Mouse (Mus musculus) embryo, embryonic 9.5 days (tissue): ENCODE measurements around the gene Sppl2a.
A peak's percentile ranks its signal among the peaks of the same experiment; 100 is the strongest.
"Not testable (repeated sequence)": the region's sequence is repeated elsewhere in the genome, so short reads cannot be mapped to it uniquely, and the experiment has no call there.

ENCODE experiments used
- DNase-seq: peaks from one replicate; pipeline ENCODE4 v3.0.0-alpha.2; 2017; ENCODE audit errors: extremely low spot score

The Sppl2a gene

DNA sequence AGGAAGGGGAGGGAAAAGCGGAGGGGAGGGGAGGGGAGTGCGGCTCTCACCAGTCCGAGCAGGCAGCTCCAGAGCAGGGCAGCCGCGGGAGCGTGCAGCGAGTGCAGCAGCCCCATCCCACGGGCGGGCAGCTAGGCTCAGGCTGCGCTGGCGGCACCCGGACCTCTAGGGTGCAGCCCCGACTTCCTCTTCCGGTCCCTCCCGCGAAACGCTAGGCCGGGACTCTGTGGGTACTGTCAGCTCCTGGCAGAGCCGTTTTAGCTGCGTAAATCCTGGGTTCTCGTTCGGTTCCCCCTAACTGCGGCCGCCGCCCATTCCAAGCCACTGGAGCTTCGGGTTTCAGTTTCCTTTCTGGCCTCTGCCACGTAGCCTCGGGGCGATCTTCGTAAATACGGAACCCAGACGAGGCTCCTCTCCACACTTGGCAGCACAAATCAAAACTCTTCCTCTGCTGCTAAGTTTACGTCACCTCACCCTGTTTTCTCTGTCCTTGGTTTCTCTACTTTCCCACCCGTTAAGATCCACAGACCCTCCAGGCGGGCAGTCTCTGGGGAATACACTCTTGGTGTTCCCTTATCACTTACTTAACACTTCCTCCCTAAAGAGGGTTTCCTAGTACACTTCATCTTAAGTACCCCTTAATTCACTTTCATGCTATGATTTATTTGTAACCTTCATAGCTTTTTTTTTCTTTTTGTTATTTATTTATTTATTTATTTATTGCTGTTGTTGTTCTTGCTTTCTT, at the start of gene Sppl2a:
Gene Sppl2a, minus strand, starts transcription at position 339 of the 745 bp plus-strand sequence.
- peak; percentile 89 for DNase-seq

DNA sequence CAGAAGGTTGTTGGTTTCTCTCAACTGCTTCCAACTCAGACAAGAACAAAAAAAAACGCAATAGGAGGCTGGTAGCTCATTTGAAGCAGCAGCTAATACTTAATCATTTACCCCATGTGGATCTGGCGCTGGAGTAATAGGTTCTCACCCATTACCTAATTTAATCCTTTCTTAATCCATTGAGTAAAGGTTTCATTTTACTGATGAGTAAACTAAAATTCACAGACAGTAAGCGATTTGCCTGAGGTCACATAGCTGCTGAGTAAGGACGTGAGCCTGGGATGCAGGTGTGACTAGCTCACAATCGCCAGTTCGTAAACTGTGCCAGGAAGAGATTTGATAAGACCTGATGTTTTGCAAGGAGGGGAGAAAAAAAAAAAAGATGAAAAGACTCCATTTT, 44.4 kb upstream of the Sppl2a start:
- DNase-seq = no peak

DNA sequence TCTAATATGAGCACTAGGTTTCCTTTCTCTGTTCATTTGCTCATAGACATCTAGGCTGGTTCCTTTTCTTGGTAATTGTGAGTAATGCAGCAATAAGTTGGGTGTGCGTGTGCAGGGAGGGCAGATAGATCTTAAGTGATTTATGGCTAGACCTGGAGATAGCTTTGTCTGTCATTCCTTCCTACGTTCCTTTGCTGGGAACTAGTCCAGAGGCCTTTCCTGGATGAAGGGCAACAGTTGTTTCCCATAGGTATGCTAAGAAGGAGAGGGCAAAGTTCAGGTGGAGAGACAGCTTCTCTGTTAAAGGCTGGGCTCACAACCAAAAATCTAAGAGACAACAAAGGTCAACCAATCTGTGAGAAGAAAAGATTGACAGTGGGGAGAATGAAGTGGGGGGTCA, 28.7 kb upstream of the Sppl2a start:
- DNase-seq = no peak

DNA sequence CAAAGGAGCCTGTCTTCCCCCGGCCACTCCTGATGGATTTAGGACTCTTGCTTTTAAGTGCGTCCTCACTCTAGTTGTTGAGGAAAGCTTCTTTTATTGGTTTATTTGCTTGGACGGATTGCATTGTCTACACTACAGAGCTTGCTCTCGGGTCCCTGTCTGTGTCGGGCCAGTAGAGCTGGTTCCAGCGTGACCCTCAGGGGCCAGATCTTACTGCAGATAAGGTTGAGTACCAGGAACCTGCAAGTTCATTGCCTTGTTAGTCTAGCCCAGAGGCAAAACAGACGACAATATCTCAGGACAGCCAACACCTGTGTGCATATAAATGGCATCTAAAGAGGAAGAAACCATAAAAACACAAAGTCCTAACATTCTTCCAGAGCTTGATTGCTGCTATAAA, 22.6 kb upstream of the Sppl2a start:
- no peak for DNase-seq

DNA sequence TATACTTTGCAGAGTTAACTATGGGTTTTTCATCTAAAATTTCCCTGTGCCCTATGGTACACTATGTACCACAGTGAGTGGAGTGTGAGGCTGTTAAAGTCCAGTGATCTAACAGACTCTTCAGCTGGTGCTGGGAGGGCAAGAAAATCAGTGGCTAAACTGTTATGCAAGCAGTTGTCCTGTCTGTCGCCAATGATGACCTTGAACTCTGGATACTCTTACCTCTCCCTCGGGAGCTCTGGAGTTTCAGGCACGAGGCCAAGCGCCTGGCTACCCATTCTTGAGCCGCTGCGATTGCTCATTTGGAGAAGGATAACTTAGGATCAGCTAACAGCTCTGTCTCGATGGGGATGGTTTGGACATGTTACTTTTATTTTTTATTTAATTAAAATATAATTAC, 18.1 kb upstream of the Sppl2a start:
- no peak for DNase-seq

DNA sequence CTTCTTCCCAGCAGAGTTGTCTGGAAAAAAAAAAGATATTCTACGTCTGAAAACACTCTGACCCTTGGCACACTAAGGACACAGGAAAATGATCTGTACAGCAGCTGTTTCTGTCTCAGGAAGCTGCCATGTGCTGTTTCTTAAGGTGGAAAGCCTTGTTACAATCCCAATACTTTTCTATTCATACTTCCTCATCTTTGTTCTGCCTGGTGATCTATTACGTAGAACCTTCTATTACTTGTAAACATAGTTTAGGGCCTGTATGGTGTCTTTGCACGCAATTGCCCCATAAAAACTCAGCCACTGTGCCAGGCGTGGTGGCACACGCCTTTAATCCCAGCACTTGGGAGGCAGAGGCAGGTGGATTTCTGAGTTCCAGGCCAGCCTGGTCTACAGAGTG, 17.4 kb upstream of the Sppl2a start:
- no peak for DNase-seq

DNA sequence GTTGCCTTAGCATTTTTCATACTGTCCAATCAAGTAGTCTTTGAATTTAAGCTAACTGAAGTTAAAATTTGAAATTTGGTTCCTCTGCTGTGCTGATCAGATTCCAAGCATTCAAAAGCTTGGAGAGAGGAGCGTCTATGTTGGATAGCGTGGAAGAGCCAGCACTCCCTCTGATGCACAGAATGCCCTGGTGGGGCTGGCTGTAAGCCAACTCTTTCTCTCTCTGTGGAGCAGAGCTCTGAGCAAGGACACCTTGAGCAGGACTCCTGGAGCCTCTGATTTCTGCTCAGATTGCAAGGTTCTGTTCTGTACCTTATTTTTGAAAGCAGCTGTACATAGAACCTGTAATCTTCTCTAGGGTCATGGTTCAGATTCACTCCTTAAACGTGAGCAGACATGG, 16.8 kb upstream of the Sppl2a start:
- no peak for DNase-seq

DNA sequence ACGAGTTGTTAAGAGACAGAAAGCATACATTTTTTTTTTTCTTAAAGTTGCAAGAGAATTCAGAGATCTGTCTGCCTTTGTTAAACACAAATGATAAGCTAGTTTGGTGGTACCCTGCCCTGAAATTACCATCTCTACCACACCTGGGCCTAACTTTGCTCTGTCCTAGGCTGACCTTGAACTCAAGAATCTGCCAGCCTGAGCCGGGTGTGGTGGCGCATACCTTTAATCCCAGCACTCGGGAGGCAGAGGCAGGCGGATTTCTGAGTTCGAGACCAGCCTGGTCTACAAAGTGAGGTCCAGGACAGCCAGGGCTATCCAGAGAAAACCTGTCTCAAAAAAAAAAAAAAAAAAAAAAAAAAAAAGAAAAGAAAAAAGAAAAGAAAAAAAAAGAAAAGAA, 16.3 kb upstream of the Sppl2a start:
- not testable (repeated sequence) for DNase-seq

DNA sequence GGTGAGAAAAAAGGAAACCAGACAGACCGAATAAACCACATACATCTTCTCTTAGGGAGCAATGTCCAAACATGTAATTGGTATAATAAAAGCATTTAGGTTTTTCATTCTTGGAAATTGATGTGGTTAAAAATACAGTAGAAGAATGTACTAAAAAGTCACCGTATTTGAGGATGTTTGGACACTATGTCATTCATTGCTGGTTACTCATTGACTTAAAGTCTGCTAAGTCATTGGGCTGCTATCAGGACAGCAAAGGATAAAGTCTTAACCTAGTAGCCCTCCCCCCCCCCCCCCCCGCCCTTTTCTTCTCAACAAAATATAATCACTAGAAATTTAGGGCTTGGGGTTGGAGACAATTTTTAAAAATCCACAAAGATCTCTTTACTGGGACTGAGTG, 15.2 kb upstream of the Sppl2a start:
- DNase-seq = no peak

DNA sequence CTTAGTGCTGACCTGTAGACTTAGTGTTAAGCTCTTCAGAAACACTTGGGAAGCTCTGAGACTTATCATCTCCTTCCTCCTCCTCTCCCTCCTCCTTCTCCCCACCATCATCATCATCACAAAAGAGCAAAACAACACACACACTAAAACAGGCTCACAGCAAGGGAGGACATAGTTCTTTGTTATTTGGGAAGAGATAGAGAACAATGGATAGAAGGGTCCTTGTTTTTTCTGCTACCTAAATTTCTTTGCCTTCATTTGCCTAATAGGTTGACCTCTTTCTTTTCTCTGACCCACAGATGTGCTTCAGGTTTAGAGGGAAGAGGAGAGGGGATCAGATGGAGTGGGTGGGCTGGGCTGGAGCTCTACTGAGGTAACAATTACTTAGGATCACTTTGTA, 14.6 kb upstream of the Sppl2a start:
- no peak for DNase-seq

DNA sequence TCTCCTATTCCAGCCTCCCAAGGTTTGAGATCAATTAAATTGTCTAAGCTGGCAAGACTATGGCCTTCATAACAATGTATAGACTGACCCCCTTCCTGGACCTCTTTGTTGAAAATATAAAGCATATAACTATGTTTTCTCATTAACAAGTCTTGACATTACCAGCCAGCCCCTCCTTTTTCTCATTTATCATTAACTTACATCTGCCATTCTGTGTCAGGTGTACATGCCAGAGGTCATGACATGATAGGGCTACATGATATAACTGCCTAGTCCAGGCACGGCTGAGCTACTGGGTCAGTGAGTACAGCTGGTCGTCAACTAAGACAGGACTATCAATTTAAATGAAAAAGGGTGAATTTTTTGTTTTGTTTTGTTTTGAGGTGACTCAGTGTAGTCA, 10.2 kb upstream of the Sppl2a start:
- DNase-seq = no peak

DNA sequence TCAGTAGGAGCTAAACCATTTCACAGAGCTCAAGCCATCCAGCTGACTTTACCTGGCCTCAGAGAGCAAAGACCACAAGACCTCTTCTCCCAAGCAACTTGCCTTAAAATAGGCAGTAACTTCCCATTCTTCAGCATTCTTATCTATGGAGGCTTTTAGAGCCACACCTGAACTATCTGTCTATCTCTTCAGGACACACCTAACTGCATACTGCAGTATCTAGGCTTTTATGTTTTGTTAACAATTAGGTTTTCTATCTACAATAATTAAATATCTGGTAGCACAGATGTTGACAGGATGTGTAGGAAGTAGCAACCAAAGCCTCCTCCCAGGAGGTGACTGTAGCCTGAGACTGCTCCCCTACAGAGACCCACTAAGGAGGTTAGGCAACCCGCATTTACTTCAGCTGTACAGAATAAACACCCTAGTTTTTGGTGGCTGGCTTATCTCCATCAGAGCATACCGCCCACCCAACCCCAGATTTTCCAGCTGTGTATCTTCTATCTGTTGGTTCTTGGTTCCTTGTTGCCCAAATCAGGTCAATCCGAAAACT, 7.4 kb upstream of the Sppl2a start:
- DNase-seq = no peak

DNA sequence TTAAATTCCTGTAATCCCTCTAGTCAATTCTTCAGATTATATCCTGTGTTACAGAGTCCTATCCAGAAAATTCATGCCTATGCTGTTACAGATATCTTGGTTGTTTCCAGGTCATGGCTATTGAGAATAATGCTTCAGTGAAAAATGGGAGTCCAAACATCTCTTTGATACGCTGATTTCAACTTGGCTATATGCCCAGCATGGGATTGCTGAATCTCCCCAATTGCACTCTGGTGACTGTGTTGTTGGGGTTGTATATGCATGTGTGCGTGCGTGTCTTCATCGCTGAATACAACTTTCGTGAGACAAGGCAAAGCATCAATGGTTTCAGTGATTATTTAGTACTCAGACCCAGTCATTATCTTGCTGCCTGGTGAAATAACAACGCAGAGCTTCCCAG, 5.0 kb upstream of the Sppl2a start:
- no peak for DNase-seq

DNA sequence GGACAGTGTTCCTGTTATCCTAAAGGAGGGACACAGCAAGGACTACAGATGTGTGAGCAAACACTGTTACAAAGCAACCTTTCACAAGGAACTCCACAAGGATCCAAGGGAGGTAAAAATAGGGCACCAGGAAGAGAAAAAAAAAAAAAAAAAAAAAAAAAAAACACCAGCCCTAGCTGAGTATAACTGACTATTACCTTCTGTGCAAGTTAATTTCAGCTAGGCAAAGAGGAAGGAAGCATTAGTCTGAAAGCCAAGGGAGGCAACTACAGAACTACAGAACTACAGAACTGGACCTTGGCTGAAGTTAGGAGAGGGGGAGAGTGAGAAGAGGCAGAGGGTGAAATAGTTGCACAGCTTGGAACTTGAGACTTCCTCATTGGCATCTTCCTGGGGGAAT, 886 bp upstream of the Sppl2a start:
- no peak for DNase-seq

DNA sequence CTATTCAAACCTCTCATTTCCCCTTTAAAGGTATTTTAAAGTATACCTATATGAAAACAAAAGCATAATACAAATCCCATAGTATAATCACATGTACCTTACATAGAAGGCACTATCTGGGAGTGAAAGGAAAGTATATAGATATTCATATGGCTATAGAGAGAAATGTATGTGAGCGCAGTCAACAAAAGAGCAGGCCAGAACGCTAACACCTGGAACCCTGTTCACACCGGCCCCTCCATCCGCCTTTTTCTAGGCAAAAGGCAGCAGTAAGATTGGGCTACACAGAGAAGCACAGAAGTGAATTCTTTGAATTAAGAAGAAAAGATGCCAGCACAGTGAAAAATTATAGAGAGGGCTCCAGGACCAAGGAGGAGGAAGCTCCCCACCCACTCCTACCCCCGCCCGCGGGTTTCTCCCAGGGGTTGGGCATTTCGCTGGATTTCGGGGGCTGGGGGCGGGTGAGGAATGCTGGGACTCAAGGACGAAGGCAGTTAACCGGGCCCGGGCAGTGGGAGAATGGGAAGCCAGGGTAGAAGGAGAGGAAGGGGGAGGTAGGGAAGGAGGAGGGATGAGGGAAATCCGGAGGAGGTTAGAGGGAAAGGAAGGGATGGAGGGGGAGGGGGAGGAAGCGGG, 656 bp downstream of the Sppl2a start:
- no peak for DNase-seq

DNA sequence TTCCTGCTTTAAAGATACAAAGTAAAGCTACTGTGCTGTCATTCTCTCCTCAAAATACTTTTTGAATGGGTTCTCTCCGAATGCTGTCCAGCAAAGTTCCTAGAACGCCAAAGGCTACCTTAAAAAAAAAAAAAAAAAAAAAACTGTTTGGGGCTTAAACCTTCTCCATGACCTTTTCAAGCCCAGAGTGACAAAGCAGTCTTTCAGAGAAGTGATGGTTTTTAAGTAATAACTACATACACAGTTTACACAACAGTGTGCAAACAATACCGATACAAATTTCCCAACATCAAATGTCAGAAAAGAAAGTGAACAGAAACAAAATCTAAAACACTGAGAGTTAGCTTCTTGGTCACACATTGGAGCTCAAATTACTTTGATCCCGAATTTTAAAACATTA, 1.3 kb downstream of the Sppl2a start:
- DNase-seq = no peak

DNA sequence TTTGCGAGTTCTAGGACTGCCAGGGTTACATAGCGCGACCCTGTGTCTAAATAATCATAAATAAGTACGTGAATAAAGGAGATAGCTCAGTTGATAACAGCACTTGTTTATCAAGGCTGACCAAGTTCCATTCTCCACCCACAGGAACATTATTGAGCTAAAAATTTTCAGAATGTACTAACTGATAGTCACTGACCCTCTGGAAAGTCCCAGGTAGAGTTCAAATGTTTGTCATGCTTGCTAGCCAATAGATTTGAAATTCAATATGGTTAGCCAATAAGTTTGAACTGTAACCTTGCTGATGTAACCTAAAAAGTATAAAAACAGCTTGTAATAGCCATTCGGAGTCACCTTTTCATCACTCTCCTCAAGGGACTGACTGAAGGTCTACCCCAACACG, 4.4 kb downstream of the Sppl2a start:
- no peak for DNase-seq

DNA sequence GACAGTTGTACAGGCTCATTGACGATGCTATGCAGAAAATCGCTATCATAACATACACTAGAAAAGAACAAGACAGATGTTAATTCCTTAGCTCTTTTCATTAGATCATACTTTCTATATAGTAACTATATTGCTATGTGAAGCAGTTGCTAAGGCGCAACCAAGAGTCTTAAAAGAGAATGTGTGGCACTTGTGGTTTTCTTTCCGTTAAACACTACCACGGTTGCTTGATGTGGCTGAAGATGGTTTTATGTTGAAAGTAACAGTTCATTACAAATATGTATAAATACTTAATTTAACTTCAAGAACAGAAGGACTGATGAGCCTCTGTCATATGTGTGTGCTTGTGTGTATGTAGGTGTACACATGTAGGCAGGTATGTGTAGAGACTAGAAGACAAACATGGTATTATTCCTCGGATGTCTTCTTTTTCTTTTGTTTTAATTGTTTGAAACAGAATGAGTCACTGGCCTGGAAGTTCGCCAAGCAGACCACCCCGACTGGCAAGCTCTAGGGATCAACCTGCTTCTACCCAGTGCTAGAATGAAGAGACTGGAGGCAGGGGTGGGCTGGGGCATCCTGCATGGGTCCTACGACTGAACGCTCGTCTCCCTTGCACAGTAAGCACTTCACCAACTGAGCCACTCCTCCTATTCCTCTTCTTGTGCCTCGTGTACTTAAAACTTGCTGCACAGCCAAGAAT, 12.5 kb downstream of the Sppl2a start:
- DNase-seq = no peak

DNA sequence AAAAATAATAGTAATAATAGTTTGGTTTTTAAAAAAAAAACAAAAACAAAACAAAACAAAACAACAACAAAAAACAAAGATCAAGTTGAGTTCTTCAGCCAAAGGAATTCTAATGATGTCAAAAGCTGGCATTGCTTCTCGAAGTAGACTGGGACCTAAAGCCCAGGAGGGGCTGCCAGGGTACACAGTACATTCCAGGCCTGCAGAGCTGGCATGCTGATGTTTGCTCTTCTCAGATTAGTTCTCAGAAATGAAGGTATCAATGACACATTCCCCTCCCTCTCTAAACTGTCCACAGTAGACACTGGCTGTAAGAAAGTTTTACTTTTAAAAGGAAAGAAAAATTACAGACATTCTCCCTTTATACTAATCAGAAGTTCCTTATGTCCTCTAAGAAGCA, 16.8 kb downstream of the Sppl2a start:
- no peak for DNase-seq

DNA sequence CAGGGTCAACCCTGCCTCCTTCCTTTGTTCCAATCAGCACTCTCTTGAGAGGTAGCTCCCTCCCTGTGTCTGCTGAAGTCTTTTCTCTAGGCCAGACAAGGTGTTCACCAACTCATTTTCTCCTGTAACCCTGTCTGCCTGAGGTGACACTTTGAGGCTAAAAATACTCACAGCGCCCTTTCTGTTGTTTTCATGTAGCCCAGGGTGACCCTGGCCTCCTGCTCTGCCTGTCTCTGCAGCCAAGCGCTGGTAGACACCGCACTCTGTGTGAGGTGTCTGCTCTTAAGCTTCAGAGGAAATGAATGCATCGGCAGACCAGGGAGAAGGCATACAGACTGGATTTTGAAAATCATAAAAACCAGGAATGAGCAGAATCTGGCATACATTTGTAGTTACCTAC, 18.9 kb downstream of the Sppl2a start:
- no peak for DNase-seq

DNA sequence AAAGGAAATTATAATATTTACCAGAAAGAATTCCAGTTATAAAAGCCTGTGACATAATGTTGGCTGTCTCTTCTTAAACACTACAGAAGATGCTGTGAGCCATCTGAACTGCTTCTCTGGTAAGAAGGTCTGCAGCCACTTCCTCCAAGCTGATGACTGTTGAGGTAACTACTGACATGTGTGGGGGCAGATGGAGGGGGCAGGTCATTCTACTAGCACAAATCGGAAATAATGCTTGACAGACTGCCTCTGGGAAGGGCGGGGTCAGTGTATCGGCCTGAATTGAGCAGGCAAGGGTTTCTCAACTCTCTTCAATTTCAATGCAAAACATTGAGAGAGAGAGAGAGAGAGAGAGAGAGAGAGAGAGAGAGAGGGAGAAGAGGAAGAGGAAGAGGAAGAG, 28.9 kb downstream of the Sppl2a start:
- no peak for DNase-seq

DNA sequence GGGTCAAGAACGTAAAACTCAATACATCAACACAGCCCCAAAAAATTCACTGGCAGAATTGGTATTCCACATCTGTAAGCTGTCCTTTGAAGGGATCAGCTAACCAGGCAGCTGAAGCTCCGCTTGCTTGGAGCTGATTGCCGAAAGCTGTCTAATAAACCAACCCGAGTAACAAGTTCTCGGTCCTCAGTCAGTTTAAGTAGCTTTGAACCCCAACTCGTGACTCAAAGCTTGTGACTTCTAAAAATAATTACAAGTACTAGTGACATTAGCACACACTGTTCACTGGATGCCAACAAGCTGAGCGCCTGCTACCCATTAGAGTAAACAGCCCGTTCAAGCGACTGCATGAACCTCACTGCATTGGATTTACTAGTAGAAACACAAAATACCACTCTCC, 35.5 kb downstream of the Sppl2a start:
- DNase-seq = no peak

DNA sequence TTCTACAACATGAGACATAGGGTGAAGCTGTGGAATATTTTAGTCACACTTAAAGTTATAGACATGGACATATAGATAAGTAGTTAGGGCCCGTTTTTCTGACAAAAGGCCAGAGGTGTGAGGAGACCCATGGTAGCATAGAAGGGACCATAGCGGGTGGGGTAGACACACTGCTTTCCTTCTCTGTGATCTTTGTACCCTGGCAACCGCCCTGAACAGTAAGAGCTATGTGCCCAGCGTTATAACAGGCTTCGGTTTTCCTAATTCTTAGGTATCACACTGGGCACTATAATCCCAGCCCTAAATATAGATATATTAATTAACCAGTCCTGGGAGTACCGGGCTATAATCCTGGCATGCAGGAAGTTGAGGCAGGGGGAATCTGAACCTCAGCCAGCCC, 36.1 kb downstream of the Sppl2a start:
- DNase-seq = no peak
